Mouse (Mus musculus) neural tube, embryonic 11.5 days (tissue): ENCODE results near the gene Chpf. TPM values are rescaled to one million over a fixed set of nuclear protein-coding genes. Genes with fewer than 3 reads are reported as not detected.

Experiments used
- ATAC-seq: fragments of 200-750 bp; cut with Nextera tagmentation; 2 replicates; pipeline ENCODE4 v1.8.0; 2017; ENCODE audit warnings: moderate number of reproducible peaks, mild to moderate bottlenecking, moderate TSS enrichment, moderate library complexity; ENCODE audit not compliant: insufficient read depth, low FRiP score, low TSS enrichment
- DNase-seq: peaks from one replicate; pipeline ENCODE4 v3.0.0-alpha.2; 2015; ENCODE audit warnings: low spot score
- H3K27ac ChIP-seq: fragments of 300-500 bp; sonication (generic); 2 replicates; pipeline ENCODE4 v1.5.1; 2014; ENCODE audit warnings: low read depth, mild to moderate bottlenecking, low read length
- H3K27me3 ChIP-seq: fragments of 300-500 bp; sonication (generic); 2 replicates; pipeline ENCODE4 v1.6.1; 2014; ENCODE audit warnings: mild to moderate bottlenecking, low read length, mixed read lengths; ENCODE audit not compliant: control insufficient read depth, insufficient read depth
- H3K36me3 ChIP-seq: fragments of 300-500 bp; sonication (generic); 2 replicates; pipeline ENCODE4 v1.6.1; 2014; ENCODE audit warnings: mild to moderate bottlenecking, low read length, moderate library complexity, mixed read lengths; ENCODE audit not compliant: control insufficient read depth, insufficient read depth
- H3K4me1 ChIP-seq: fragments of 300-500 bp; sonication (generic); 2 replicates; pipeline ENCODE4 v1.6.1; 2014; ENCODE audit warnings: low read length, mixed read lengths; ENCODE audit not compliant: control insufficient read depth, insufficient read depth
- H3K4me2 ChIP-seq: fragments of 300-500 bp; sonication (generic); 2 replicates; pipeline ENCODE4 v1.6.1; 2014; ENCODE audit warnings: low read depth, mild to moderate bottlenecking, moderate library complexity
- H3K4me3 ChIP-seq: fragments of 300-500 bp; sonication (generic); 2 replicates; pipeline ENCODE4 v1.5.1; 2014; ENCODE audit warnings: low read depth, low read length
- H3K9ac ChIP-seq: fragments of 300-500 bp; sonication (generic); 2 replicates; pipeline ENCODE4 v1.6.1; 2014; ENCODE audit warnings: mild to moderate bottlenecking, low read length
- H3K9me3 ChIP-seq: fragments of 300-500 bp; sonication (generic); 2 replicates; pipeline ENCODE4 v1.6.1; 2016; ENCODE audit warnings: low read length; ENCODE audit not compliant: control insufficient read depth
- WGBS: fragments of 180-500 bp; shearing (Covaris S2); extraction: QIAGEN DNeasy Blood & Tissue Kit; methylation state at CpG from one replicate; pipeline ENCODE4 v1.1.7; 2014; 5-methylcytosine and 5-hydroxymethylcytosine counted together
- polyA plus RNA-seq: library from polyadenylated mRNA; unstranded; fragments of >200 nt; fragmentation: Nextera tagmentation; extraction: Ambion mirVana; gene quantifications from 2 replicates; pipeline ENCODE4 v1.2.1, GENCODE M21; 2014

Gene Chpf
- polyA plus RNA-seq, 1 experiment from 2014 or later, result 27.1 TPM

- Histone ChIP-seq H3K4me2 (peak overlapping the region; percentile 58), H3K27me3 (peaks cover 45% of the 10 kb centered on the region), H3K4me3 (peak overlapping the region; percentile 37), H3K4me1 (peaks cover 9% of the 10 kb centered on the region; the same call in 1 of the 2 replicates), H3K9me3 (no peaks in the 10 kb centered on the region), H3K9ac (peak overlapping the region; percentile 18), H3K36me3 (no peaks in the 10 kb centered on the region; the same call in 1 of the 2 replicates), H3K27ac (no peak overlapping the region)
- ATAC-seq (peak; percentile 62; the same call in 1 of the 2 replicates), DNase-seq (peak; percentile 80)
- under 1% methylated on average over 62 of the region's 62 CpGs for WGBS
Measured at GRCm38 (mm10) chr1:75487405-75488161, 8.5 kb upstream of the Chpf start.

DNA sequence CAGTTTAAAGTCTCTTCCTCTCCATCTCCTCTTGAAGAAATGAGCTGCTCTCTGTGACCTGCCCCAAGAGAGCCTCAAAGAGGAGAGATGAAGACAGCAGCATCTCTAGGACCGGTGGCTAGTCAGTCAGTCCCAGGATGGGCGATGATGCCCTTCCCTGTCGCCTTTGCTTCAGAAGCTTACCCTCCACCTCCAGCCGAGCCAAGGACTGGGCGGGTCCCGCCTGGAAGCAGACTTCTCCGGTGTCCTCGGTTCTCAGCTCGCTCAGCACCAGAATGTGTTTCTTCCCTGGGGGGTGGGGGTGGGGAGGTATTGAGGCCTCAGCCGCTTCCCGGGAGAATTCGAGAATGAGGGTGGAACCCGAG is 7.9 kb upstream of the Chpf start:
- Histone ChIP-seq H3K27ac (no peak overlapping the region), H3K36me3 (no peaks in the 10 kb centered on the region; the same call in 1 of the 2 replicates), H3K27me3 (peaks cover 48% of the 10 kb centered on the region), H3K4me3 (peak overlapping the region; percentile 37), H3K4me1 (peaks cover 9% of the 10 kb centered on the region; the same call in 1 of the 2 replicates), H3K9ac (peak overlapping the region; percentile 18; the same call in 1 of the 2 replicates), H3K4me2 (peak overlapping the region; percentile 58), H3K9me3 (no peaks in the 10 kb centered on the region)
- under 1% methylated on average over 13 of the region's 13 CpGs for WGBS
- DNase-seq (no peak), ATAC-seq (peak; percentile 24; the same call in 1 of the 2 replicates)

DNA sequence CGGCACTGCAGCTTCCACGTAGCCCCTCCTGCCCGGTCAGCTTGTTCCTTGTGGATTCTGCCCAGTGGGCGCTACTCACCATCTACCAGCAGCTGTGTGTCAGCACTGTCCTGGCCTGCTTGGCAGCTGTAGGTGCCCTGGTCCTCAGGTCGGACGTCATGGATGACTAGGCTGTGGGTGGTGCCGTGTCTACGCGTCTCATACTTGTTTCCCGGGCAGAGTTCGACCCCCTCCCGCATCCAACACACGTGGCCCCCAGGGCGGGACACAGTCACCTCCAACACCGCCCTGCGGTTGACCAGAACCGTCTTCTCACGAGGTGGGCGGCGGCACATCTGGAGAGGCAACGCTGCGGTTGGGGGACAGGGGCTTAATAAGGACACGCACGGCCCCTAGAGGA is 7.5 kb upstream of the Chpf start:
- Histone ChIP-seq H3K27me3 (peaks cover 48% of the 10 kb centered on the region), H3K4me1 (peaks cover 9% of the 10 kb centered on the region; the same call in 1 of the 2 replicates), H3K4me2 (peak overlapping the region; percentile 58), H3K9me3 (no peaks in the 10 kb centered on the region), H3K36me3 (no peaks in the 10 kb centered on the region; the same call in 1 of the 2 replicates), H3K27ac (no peak overlapping the region), H3K9ac (no peak overlapping the region), H3K4me3 (peak overlapping the region; percentile 37; the same call in 1 of the 2 replicates)
- ATAC-seq, result no peak
- WGBS, result 5% methylated on average over 24 of the region's 24 CpGs
- no peak for DNase-seq

GRCm38 (mm10) chr1:75480735-75481134 is 1.6 kb upstream of the Chpf start:
- Histone ChIP-seq H3K4me3 (no peak overlapping the region), H3K27ac (no peak overlapping the region), H3K9me3 (no peaks in the 10 kb centered on the region), H3K9ac (no peak overlapping the region), H3K27me3 (peaks cover 23% of the 10 kb centered on the region), H3K4me2 (peak overlapping the region; percentile 89), H3K4me1 (peaks cover 17% of the 10 kb centered on the region), H3K36me3 (peaks cover 2% of the 10 kb centered on the region)
- WGBS, result 82% methylated on average over 7 of the region's 7 CpGs
- DNase-seq (no peak), ATAC-seq (no peak)

- Histone ChIP-seq H3K9ac (peak overlapping the region; percentile 75), H3K4me1 (peaks cover 17% of the 10 kb centered on the region), H3K9me3 (no peaks in the 10 kb centered on the region), H3K4me2 (peak overlapping the region; percentile 89), H3K27ac (no peak overlapping the region), H3K36me3 (peaks cover 6% of the 10 kb centered on the region), H3K4me3 (peak overlapping the region; percentile 84), H3K27me3 (peaks cover 16% of the 10 kb centered on the region)
- WGBS, result 16% methylated on average over 13 of the region's 13 CpGs
- DNase-seq (no peak), ATAC-seq (no peak)
Measured at GRCm38 (mm10) chr1:75480036-75480435, 929 bp upstream of the Chpf start.

GRCm38 (mm10) chr1:75479635-75479989 is 505 bp upstream of the Chpf start:
- peaks cover 10% of the 10 kb centered on the region for H3K36me3 ChIP-seq
- peak overlapping the region; percentile 89 for H3K4me2 ChIP-seq
- peaks cover 12% of the 10 kb centered on the region for H3K27me3 ChIP-seq
- no peaks in the 10 kb centered on the region for H3K9me3 ChIP-seq
- DNase-seq (no peak), ATAC-seq (peak; percentile 58; the same call in 1 of the 2 replicates)
- H3K4me3 ChIP-seq, result peak overlapping the region; percentile 84
- peaks cover 17% of the 10 kb centered on the region for H3K4me1 ChIP-seq
- 0 out of 2 replicates have a peak overlapping the region, but pooled peaks have one; percentile 44 for H3K27ac ChIP-seq
- under 1% methylated on average over 24 of the region's 24 CpGs for WGBS
- H3K9ac ChIP-seq, result peak overlapping the region; percentile 75

DNA sequence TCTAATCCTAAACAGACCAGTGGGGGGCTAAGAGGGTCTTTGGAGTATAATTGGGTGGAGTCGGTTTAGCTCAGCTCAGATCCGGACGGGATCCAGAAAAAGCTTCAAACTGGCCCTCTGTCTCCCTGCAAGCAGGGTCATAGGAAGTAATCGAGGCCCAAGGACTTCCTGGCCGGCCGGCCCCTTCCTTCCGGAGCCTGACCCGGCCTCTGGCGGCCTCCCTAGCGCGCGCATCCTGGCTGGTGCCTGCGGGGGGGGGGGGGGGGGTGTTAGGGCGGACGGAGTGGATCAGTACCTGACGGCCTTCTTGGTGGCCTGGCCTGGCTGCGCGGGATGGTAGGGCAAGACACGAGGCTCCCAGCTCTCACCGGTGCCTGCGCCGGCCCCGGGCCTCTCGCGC is 610 bp downstream of the Chpf start:
- Histone ChIP-seq H3K4me2 (peak overlapping the region; percentile 89), H3K9ac (peak overlapping the region; percentile 78), H3K36me3 (peaks cover 10% of the 10 kb centered on the region), H3K9me3 (no peaks in the 10 kb centered on the region), H3K4me1 (peaks cover 17% of the 10 kb centered on the region), H3K27ac (peak overlapping the region; percentile 70), H3K27me3 (peaks cover 8% of the 10 kb centered on the region; the same call in 1 of the 2 replicates), H3K4me3 (peak overlapping the region; percentile 84)
- WGBS, result 0% methylated on average over 15 of the region's 25 CpGs
- ATAC-seq, result no peak
- DNase-seq, result peak; percentile 44

- H3K27ac ChIP-seq, result no peak overlapping the region
- H3K27me3 ChIP-seq, result peaks cover 7% of the 10 kb centered on the region; the same call in 1 of the 2 replicates
- H3K4me3 ChIP-seq, result peak overlapping the region; percentile 84
- ATAC-seq (no peak), DNase-seq (no peak)
- peak overlapping the region; percentile 89 for H3K4me2 ChIP-seq
- peaks cover 17% of the 10 kb centered on the region for H3K4me1 ChIP-seq
- no peaks in the 10 kb centered on the region for H3K9me3 ChIP-seq
- no peak overlapping the region for H3K9ac ChIP-seq
- H3K36me3 ChIP-seq, result peaks cover 10% of the 10 kb centered on the region
- 49% methylated on average over 3 of the region's 3 CpGs for WGBS
Measured at GRCm38 (mm10) chr1:75477966-75478290, 1.2 kb downstream of the Chpf start.
